Mouse (Mus musculus): ENCODE data around the gene Cuta.
"Not testable (repeated sequence)": the region's sequence is repeated elsewhere in the genome, so short reads cannot be mapped to it uniquely, and the experiment has no call there.

Gene Cuta

DNA sequence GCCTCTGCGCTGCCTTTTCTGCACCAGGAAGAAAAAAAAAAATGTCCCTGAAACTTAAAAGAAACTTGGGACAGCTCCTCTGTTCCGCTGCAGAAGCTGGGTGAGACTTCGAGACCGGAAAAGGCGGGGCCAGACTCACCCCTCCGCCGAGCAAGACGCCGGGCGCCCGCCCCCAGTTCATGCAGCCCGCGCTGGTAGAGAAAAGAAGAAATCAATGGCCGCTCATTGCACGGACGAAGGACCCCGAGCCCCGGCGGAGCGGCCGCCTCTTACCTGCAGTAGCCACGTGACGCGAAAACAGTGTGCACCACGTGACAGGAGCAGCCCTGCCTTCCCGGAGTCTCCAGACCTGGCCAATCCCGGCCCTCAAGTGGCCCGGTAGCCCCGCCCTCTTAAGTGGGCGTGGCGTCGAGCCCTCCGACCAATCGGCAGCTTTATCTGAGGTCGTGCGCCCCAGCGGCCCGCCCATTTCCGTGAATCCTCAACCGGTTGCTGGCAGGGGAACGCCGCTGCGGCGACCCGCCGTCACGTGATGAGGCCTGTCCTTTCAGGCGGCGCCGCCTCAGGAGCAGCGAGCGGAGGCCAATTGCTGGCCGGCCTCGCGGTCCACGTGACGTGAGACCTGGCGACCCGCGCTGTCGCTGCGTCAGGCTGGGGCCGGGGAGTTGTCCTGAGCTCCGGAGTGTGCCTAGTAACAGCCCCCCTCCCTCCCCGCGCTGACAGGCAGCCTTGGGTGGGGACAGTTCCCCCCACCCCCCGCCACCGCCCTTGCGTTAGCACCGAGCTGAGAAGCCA lies at the start of gene Cuta:
TSS of gene Cuta (minus strand) at position 392 of the 795 bp plus-strand sequence.
- peak; percentile 100 for DNase-seq (ENCODE audit: low spot score in 2 of 2)

- DNase-seq (ENCODE audit: low spot score in 2 of 2): no peak
Observed at GRCm38 (mm10) chr17:26985503-26986179, 46.3 kb upstream of the Cuta start.

DNA sequence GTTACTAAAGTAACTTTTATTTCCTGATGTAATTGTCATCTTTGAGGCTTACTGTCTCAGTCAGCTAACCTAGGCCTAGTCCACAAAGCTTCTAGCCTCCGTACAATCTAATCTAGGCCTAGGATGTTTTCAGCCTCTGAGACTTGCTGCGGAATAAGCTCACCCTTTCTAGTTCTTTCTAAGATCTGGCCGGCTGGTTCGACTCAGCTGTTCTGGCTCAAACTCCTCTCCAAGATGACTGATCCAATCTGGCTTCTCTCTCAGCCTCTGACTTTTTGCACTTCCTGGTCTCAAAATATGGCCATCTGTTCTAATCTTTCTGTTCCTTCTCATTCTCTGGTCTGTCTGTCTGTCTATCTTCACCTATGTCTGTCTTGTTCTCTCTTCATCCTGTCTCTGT lies 44.0 kb upstream of the Cuta start:
- no peak for DNase-seq (ENCODE audit: low spot score in 2 of 2)

- no peak for DNase-seq (ENCODE audit: low spot score in 2 of 2)
Observed at GRCm38 (mm10) chr17:26981050-26981449, 41.7 kb upstream of the Cuta start.

DNA sequence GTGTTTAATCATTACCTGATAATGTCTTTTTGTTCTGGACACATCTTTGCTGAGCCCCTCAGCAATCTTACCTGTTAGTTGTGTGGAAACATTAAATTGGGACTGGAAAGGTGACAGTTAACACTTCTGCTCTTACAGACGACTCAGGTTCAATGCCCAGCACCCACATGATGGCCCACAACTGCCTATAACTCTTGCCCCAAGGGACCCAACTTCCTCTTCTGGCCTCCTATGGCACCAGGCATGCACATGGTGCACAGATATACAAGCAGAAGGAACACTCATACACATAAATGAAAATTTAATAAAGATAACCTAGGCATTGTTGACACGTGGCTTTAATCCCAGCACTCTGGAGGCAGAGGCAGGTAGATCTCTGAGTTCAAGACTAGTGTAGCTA lies 40.1 kb upstream of the Cuta start:
- no peak for DNase-seq (ENCODE audit: low spot score in 2 of 2)

GRCm38 (mm10) chr17:26977354-26977753 lies 38.0 kb upstream of the Cuta start:
- not testable (repeated sequence) for DNase-seq (ENCODE audit: low spot score in 2 of 2)

- DNase-seq (ENCODE audit: low spot score in 2 of 2): no peak
Observed at GRCm38 (mm10) chr17:26975415-26975814, 36.0 kb upstream of the Cuta start.

- DNase-seq (ENCODE audit: low spot score in 2 of 2): no peak
Observed at GRCm38 (mm10) chr17:26974547-26974946, 35.2 kb upstream of the Cuta start.

GRCm38 (mm10) chr17:26972703-26973574 lies 33.6 kb upstream of the Cuta start, which contains the start of gene Zbtb9:
Gene Zbtb9 (plus strand): TSS chr17:26973167.
- DNase-seq (ENCODE audit: low spot score in 2 of 2): peak; percentile 87 to 95

DNA sequence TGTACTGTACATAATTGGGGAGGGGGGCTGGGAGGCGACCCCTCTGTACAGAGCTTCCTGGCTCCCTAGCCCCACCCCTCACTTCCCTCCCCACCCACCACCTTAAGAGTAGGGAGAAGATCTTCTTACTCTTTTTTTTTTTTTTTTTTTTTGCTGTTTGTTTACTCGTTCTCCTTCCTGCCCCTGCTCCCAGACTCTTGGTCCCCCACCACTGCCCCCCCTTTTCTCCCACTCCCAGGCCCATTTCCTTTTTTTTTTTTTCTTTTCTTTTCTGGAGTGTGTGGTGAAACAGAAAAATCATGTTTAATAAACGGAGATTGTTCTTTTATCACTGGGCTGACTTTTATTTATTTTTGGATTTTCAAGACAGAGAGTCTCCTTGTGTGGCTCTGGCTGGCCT lies 32.7 kb upstream of the Cuta start:
- DNase-seq (ENCODE audit: low spot score in 2 of 2): no peak

GRCm38 (mm10) chr17:26971247-26971905 lies 32.0 kb upstream of the Cuta start:
- DNase-seq (ENCODE audit: low spot score in 2 of 2): no peak

DNA sequence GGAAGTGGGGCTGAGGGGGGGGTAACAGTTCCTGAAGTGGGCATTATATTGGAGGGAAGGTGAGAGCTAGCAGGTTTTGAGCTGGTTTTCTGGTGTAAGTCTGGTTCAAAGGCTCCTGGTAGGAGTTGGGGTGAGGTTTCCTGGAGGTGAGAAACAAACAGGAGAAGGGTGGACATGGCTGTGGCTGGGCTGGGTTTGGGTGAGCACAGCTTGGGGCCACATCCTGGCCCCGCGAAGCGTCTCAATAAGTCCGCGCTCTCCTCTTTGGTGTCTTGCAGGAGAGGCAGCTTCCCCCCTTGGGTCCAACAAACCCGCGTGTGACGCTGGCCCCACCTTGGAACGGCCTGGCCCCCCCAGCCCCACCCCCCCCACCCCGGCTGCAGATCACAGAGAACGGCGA lies 30.9 kb upstream of the Cuta start:
- no peak for DNase-seq (ENCODE audit: low spot score in 2 of 2)

- DNase-seq (ENCODE audit: low spot score in 2 of 2): no peak
Observed at GRCm38 (mm10) chr17:26969257-26969656, 29.9 kb upstream of the Cuta start.

- DNase-seq (ENCODE audit: low spot score in 2 of 2): no peak
Observed at GRCm38 (mm10) chr17:26968200-26968611, 28.8 kb upstream of the Cuta start.

DNA sequence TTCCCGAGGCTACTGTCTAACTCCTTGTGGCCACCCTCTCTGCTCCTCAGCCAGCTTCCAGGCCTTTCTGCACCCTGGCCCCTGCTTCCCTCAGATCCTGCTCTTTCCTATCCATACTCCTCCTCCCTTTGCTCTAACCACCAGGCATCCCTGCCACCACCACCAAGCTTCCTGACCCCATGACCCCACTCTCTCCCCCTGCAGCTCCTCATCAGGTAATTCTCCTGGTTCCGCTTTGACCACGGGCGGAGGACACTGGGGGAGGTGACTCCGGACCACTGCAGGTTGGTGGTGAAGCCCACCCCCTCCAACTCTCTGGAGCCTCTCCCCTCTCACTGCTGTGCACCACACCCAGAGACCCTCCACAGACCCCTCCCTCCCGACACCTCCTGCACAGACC lies 28.1 kb upstream of the Cuta start:
- DNase-seq (ENCODE audit: low spot score in 2 of 2): no peak

DNA sequence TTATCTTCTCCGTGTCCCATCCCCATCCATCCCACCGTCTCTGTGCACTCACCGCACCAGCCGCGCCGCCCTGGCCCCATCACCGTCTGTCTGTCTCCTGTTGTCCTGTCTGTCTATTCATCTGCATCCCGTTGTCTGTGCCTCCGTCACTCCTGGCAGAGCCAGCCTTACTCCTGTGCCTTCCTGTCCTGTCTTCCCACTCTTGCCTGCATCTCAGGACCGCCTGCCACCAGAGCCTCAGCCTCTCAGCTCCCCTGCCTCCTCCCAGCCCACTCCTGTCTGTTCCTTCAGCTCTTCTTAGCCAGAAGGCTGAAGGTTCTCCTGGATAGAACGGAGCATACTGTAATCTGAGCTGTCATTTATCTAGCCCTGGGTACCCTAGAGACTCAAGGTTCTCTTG lies 27.6 kb upstream of the Cuta start:
- no peak for DNase-seq (ENCODE audit: low spot score in 2 of 2)

- DNase-seq (ENCODE audit: low spot score in 2 of 2): no peak
Observed at GRCm38 (mm10) chr17:26961572-26962240, 22.3 kb upstream of the Cuta start.

- no peak for DNase-seq (ENCODE audit: low spot score in 2 of 2)
Observed at GRCm38 (mm10) chr17:26959815-26960214, 20.4 kb upstream of the Cuta start.

- DNase-seq (ENCODE audit: low spot score in 2 of 2): no peak
Observed at GRCm38 (mm10) chr17:26958880-26959279, 19.5 kb upstream of the Cuta start.

DNA sequence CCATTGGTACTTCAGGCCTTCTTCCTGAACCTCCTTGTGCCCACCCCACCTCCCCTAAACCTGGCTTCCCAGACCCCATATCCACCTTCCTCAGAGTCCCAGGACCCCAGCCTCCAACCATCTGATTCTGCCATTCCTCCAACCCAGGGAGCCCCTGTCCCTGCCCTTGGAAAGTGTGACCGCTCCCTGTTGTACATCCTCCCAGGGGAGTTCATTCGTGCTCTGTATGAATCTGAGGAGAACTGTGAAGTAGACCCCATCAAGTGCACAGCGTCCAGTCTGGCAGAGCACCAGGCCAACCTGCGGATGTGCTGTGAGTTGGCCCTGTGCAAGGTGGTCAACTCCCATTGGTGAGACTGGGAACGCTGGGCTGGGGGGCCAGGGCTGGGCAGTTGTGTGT lies 18.5 kb upstream of the Cuta start:
- DNase-seq (ENCODE audit: low spot score in 2 of 2): no peak

- no peak for DNase-seq (ENCODE audit: low spot score in 2 of 2)
Observed at GRCm38 (mm10) chr17:26956895-26957294, 17.5 kb upstream of the Cuta start.
